Mouse (Mus musculus): ENCODE measurements around the gene Rasd1.
"Not testable (repeated sequence)": the region's sequence is repeated elsewhere in the genome, so short reads cannot be mapped to it uniquely, and the experiment has no call there.

Gene Rasd1

GRCm38 (mm10) chr11:59960476-59961337 is 4.0 kb downstream of the Rasd1 start:
- peak; percentile 36 for DNase-seq (ENCODE audit: low spot score)

GRCm38 (mm10) chr11:59959453-59959852 is 5.3 kb downstream of the Rasd1 start:
- DNase-seq (ENCODE audit: low spot score): no peak

GRCm38 (mm10) chr11:59956749-59957148 is 8.0 kb downstream of the Rasd1 start:
- peak; percentile 49 for DNase-seq (ENCODE audit: low spot score)

- no peak for DNase-seq (ENCODE audit: low spot score)
Observed at GRCm38 (mm10) chr11:59952892-59953291, 11.9 kb downstream of the Rasd1 start.

- DNase-seq (ENCODE audit: low spot score): no peak
Observed at GRCm38 (mm10) chr11:59948401-59948767, 16.4 kb downstream of the Rasd1 start.

- peak; percentile 95 for DNase-seq (ENCODE audit: low spot score)
Observed at GRCm38 (mm10) chr11:59947752-59948400, 16.9 kb downstream of the Rasd1 start, which contains the start of gene Med9. Med9 (plus strand) TSS chr11:59948206.

GRCm38 (mm10) chr11:59944855-59945254 is 19.9 kb downstream of the Rasd1 start:
- DNase-seq (ENCODE audit: low spot score): not testable (repeated sequence)

- no peak for DNase-seq (ENCODE audit: low spot score)
Observed at GRCm38 (mm10) chr11:59941391-59941790, 23.4 kb downstream of the Rasd1 start.

GRCm38 (mm10) chr11:59940645-59941044 is 24.1 kb downstream of the Rasd1 start:
- no peak for DNase-seq (ENCODE audit: low spot score)

- no peak for DNase-seq (ENCODE audit: low spot score)
Observed at GRCm38 (mm10) chr11:59939821-59940220, 24.9 kb downstream of the Rasd1 start.

- DNase-seq (ENCODE audit: low spot score): no peak
Observed at GRCm38 (mm10) chr11:59937615-59938014, 27.1 kb downstream of the Rasd1 start.

GRCm38 (mm10) chr11:59937023-59937422 is 27.7 kb downstream of the Rasd1 start:
- no peak for DNase-seq (ENCODE audit: low spot score)

- DNase-seq (ENCODE audit: low spot score): no peak
Observed at GRCm38 (mm10) chr11:59933943-59934342, 30.8 kb downstream of the Rasd1 start.

- DNase-seq (ENCODE audit: low spot score): no peak
Observed at GRCm38 (mm10) chr11:59932560-59933337, 32.0 kb downstream of the Rasd1 start.

GRCm38 (mm10) chr11:59930031-59930430 is 34.7 kb downstream of the Rasd1 start:
- no peak for DNase-seq (ENCODE audit: low spot score)

GRCm38 (mm10) chr11:59921265-59921664 is 43.5 kb downstream of the Rasd1 start:
- peak; percentile 49 for DNase-seq (ENCODE audit: low spot score)

GRCm38 (mm10) chr11:59920331-59920730 is 44.4 kb downstream of the Rasd1 start:
- DNase-seq (ENCODE audit: low spot score): no peak

- DNase-seq (ENCODE audit: low spot score): no peak
Observed at GRCm38 (mm10) chr11:59919401-59919800, 45.3 kb downstream of the Rasd1 start.

GRCm38 (mm10) chr11:59918014-59918413 is 46.7 kb downstream of the Rasd1 start:
- DNase-seq (ENCODE audit: low spot score): no peak

GRCm38 (mm10) chr11:59913702-59914101 is 51.0 kb downstream of the Rasd1 start:
- no peak for DNase-seq (ENCODE audit: low spot score)

All from urinary bladder, postnatal 14 days (tissue).